Comparison of ENCODE assay signal across 1 mouse cellular context in the genomic region with DNA sequence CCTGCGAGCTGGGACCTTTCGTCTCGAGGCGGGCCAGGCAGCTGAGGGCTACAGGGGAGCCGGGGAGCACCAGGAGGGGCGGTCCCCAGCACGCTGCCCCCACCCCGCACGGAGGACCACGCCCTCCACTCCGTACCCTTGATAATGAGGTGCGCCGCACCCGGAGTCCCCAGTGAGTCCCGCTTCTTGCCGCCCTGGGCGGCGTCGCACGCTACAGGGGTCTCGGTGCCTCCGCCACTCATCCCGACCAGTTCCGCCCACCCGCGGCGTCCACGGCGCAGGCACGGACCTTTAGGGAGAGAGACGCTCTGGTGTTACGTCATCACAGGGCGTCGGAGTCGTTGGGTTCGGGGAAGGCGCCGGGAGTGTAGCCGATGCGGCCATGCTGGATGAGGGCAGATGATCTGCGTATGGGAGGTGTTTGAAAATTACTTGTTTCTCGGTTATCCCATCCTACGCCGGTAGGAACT.
TF ChIP-seq lines count a peak whose summit lies in the region.

A gene (minus strand): TSS at position 310 of the 470 bp plus-strand sequence.

TF ChIP-seq in CH12.LX, 34 proteins besides CTCF, POLR2A, EP300 and RAD21 (continued from another document):
- TF ChIP-seq MAZ (IDR thresholded peaks at IDR 0.05; ENCODE audit: low read depth, low read length) = peak; percentile 50; the same call in 1 of the 2 replicates
- no peak for TF ChIP-seq CHD2 (IDR thresholded peaks at IDR 0.05; ENCODE audit: low read length)
- TF ChIP-seq HCFC1 (IDR thresholded peaks at IDR 0.05; ENCODE audit: low read depth, low read length) = peak; percentile 98
- no peak for TF ChIP-seq MYC (IDR thresholded peaks at IDR 0.05; ENCODE audit: low read depth, low read length)
- TF ChIP-seq JUN (IDR thresholded peaks at IDR 0.05; ENCODE audit: insufficient read depth, low read depth, low read length) = no peak
- TF ChIP-seq USF1 (IDR thresholded peaks at IDR 0.05; ENCODE audit: low read depth, low read length) = no peak
- no peak for TF ChIP-seq PAX5 (IDR thresholded peaks at IDR 0.05; ENCODE audit: low read length)
- TF ChIP-seq NRF1 (IDR thresholded peaks at IDR 0.05; ENCODE audit: low read depth, low read length) = peak; percentile 80
- TF ChIP-seq E2F4 (IDR thresholded peaks at IDR 0.05; ENCODE audit: insufficient replicate concordance, low read depth, low read length) = no peak
- TF ChIP-seq BHLHE40 (IDR thresholded peaks at IDR 0.05; ENCODE audit: low read depth, low read length) = no peak
- TF ChIP-seq JUND (conservative IDR thresholded peaks at IDR 0.05; ENCODE audit: low read depth, low read length) = no peak
- no peak for TF ChIP-seq MAFK (IDR thresholded peaks at IDR 0.05; ENCODE audit: insufficient replicate concordance, low read length)
- TF ChIP-seq GABPA (IDR thresholded peaks at IDR 0.05; ENCODE audit: insufficient replicate concordance, low read depth, low read length) = peak; percentile 38; the same call in 1 of the 2 replicates
- no peak; the same call in 1 of the 2 replicates for TF ChIP-seq ZMIZ1 (IDR thresholded peaks at IDR 0.05; ENCODE audit: low read depth, low read length)
- TF ChIP-seq TBP (conservative IDR thresholded peaks at IDR 0.05; ENCODE audit: low read depth, low read length) = 0 out of 2 replicates have a peak, but pooled peaks have one; percentile 21
- TF ChIP-seq ZC3H11A (IDR thresholded peaks at IDR 0.05; ENCODE audit: low read depth, low read length) = no peak
- TF ChIP-seq ETS1 (conservative IDR thresholded peaks at IDR 0.05; ENCODE audit: low read depth, low read length) = no peak
- peak; percentile 86; the same call in 1 of the 2 replicates for TF ChIP-seq KAT2A (IDR thresholded peaks at IDR 0.05; ENCODE audit: insufficient replicate concordance, low read length)
- peak; percentile 78 for TF ChIP-seq IRF4 (IDR thresholded peaks at IDR 0.05; ENCODE audit: low read depth, low read length)
- peak; percentile 39; the same call in 1 of the 2 replicates for TF ChIP-seq MEF2A (IDR thresholded peaks at IDR 0.05; ENCODE audit: borderline replicate concordance, low read depth, low read length)
- peak; percentile 77 for TF ChIP-seq ELF1 (IDR thresholded peaks at IDR 0.05; ENCODE audit: low read depth, low read length)
- no peak for TF ChIP-seq POLR2AphosphoS2 (IDR thresholded peaks at IDR 0.05; ENCODE audit: low read depth, low read length)
- peak; percentile 31; the same call in 1 of the 2 replicates for TF ChIP-seq TCF12 (IDR thresholded peaks at IDR 0.05; ENCODE audit: low read depth, low read length)
- no peak for TF ChIP-seq CHD1 (IDR thresholded peaks at IDR 0.05; ENCODE audit: low read depth, low read length)
- no peak for TF ChIP-seq SMC3 (IDR thresholded peaks at IDR 0.05; ENCODE audit: low read depth, low read length)
- TF ChIP-seq RCOR1 (conservative IDR thresholded peaks at IDR 0.05; ENCODE audit: low read depth, low read length) = no peak
- peak; percentile 84 for TF ChIP-seq MXI1 (IDR thresholded peaks at IDR 0.05; ENCODE audit: low read depth, low read length)
- 0 out of 2 replicates have a peak, but pooled peaks have one; percentile 22 for TF ChIP-seq NELFE (IDR thresholded peaks at IDR 0.05; ENCODE audit: low read depth, low read length)
- no peak; the same call in 1 of the 2 replicates for TF ChIP-seq ZKSCAN1 (IDR thresholded peaks at IDR 0.05; ENCODE audit: borderline replicate concordance, low read depth, low read length)
- no peak; the same call in 1 of the 2 replicates for TF ChIP-seq USF2 (conservative IDR thresholded peaks at IDR 0.05; ENCODE audit: low read depth, low read length)
- TF ChIP-seq ZNF384 (IDR thresholded peaks at IDR 0.05; ENCODE audit: low read depth, low read length) = no peak
